In genomic region chr14:32856246-32856645, GRCm38 (mm10) we compare ENCODE assay signal across 8 mouse cellular contexts. TPM values are rescaled to one million over a fixed set of nuclear protein-coding genes. Genes with fewer than 3 reads are reported as not detected.
DNase-seq lines count a peak whose midpoint lies in the region; ATAC-seq and TF ChIP-seq lines count a peak whose summit lies in the region.

No protein-coding gene starts in this region.

- no peak for ATAC-seq in kidney, postnatal 0 days (replicated peaks; ENCODE audit: low FRiP score, low read depth)
- ATAC-seq in forebrain, embryonic 13.5 days = no peak
- ATAC-seq in neural tube, embryonic 14.5 days (ENCODE audit: low read depth) = no peak
- ATAC-seq in CD4-positive, CD25-positive, alpha-beta regulatory T cell, adult 4 months = no peak

- peak overlapping the region; percentile 71 for H3K4me2 ChIP-seq in kidney, postnatal 0 days (ENCODE audit: low read length)
- H3K4me2 ChIP-seq in forebrain, embryonic 13.5 days = peak overlapping the region; percentile 88
- peak overlapping the region; percentile 94 for H3K4me2 ChIP-seq in neural tube, embryonic 14.5 days (ENCODE audit: low read depth, low read length)

- H3K9ac ChIP-seq in kidney, postnatal 0 days (ENCODE audit: low read depth, low read length) = peak overlapping the region; percentile 76; the same call in 1 of the 2 replicates
- no peak overlapping the region; the same call in 1 of the 2 replicates for H3K9ac ChIP-seq in forebrain, embryonic 13.5 days
- peak overlapping the region; percentile 68; the same call in 1 of the 2 replicates for H3K9ac ChIP-seq in neural tube, embryonic 14.5 days (replicated peaks; ENCODE audit: low read depth, low read length)

- H3K9me3 ChIP-seq in kidney, postnatal 0 days (replicated peaks; ENCODE audit: low read length) = no peaks in the 10 kb centered on the region
- H3K9me3 ChIP-seq in forebrain, embryonic 13.5 days (replicated peaks) = no peaks in the 10 kb centered on the region
- H3K9me3 ChIP-seq in limb, embryonic 10.5 days (replicated peaks) = no peaks in the 10 kb centered on the region
- no peaks in the 10 kb centered on the region for H3K9me3 ChIP-seq in neural tube, embryonic 14.5 days (ENCODE audit: control insufficient read depth, low read length)

- no peaks in the 10 kb centered on the region for H3K4me1 ChIP-seq in kidney, postnatal 0 days (replicated peaks; ENCODE audit: insufficient read depth, low read length)
- H3K4me1 ChIP-seq in forebrain, embryonic 13.5 days = 0 out of 2 replicates have a peak, but pooled peaks cover 5% of the 10 kb centered on the region
- peaks cover 20% of the 10 kb centered on the region for H3K4me1 ChIP-seq in limb, embryonic 10.5 days
- H3K4me1 ChIP-seq in neural tube, embryonic 14.5 days (ENCODE audit: control insufficient read depth, insufficient read depth, low read length) = 0 out of 2 replicates have a peak, but pooled peaks cover 2% of the 10 kb centered on the region

- H3K4me3 ChIP-seq in kidney, postnatal 0 days (replicated peaks; ENCODE audit: low read depth, low read length) = peak overlapping the region; percentile 45; the same call in 1 of the 2 replicates
- H3K4me3 ChIP-seq in forebrain, embryonic 13.5 days = peak overlapping the region; percentile 52
- peak overlapping the region; percentile 63 for H3K4me3 ChIP-seq in limb, embryonic 10.5 days
- peak overlapping the region; percentile 46; the same call in 1 of the 2 replicates for H3K4me3 ChIP-seq in neural tube, embryonic 14.5 days (ENCODE audit: low read depth, low read length)

- no peak for DNase-seq in kidney, postnatal 0 days (ENCODE audit: low spot score)
- no peak for DNase-seq in kidney, postnatal 25 days
- no peak for DNase-seq in limb, embryonic 10.5 days (ENCODE audit: low spot score)
- DNase-seq in ovary, adult 18-20 months (ENCODE audit: low spot score) = no peak
- no peak for DNase-seq in thymus, adult 18-20 months

- TF ChIP-seq CTCF in kidney, postnatal 0 days (IDR thresholded peaks at IDR 0.05; ENCODE audit: low read depth) = no peak

- H3K36me3 ChIP-seq in kidney, postnatal 0 days (ENCODE audit: insufficient read depth, low read length) = no peaks in the 10 kb centered on the region
- no peaks in the 10 kb centered on the region for H3K36me3 ChIP-seq in forebrain, embryonic 13.5 days (ENCODE audit: poor library complexity, severe bottlenecking)
- no peaks in the 10 kb centered on the region for H3K36me3 ChIP-seq in limb, embryonic 10.5 days
- no peaks in the 10 kb centered on the region for H3K36me3 ChIP-seq in neural tube, embryonic 14.5 days (ENCODE audit: control insufficient read depth, insufficient read depth, low read length)

- WGBS in kidney, postnatal 0 days = 33% methylated on average over 5 of the region's 5 CpGs
- 41% methylated on average over 5 of the region's 5 CpGs for WGBS in forebrain, embryonic 13.5 days
- WGBS in limb, embryonic 10.5 days = 37% methylated on average over 5 of the region's 5 CpGs
- WGBS in neural tube, embryonic 14.5 days = 51% methylated on average over 5 of the region's 5 CpGs

- H3K27me3 ChIP-seq in kidney, postnatal 0 days (ENCODE audit: insufficient read depth, low read length) = 0 out of 2 replicates have a peak, but pooled peaks cover 7% of the 10 kb centered on the region
- peaks cover 17% of the 10 kb centered on the region for H3K27me3 ChIP-seq in forebrain, embryonic 13.5 days
- peaks cover 38% of the 10 kb centered on the region for H3K27me3 ChIP-seq in limb, embryonic 10.5 days (ENCODE audit: low read depth, poor library complexity, severe bottlenecking)
- H3K27me3 ChIP-seq in neural tube, embryonic 14.5 days (ENCODE audit: control insufficient read depth, insufficient read depth, low read length) = no peaks in the 10 kb centered on the region

- H3K27ac ChIP-seq in kidney, postnatal 0 days = peak overlapping the region; percentile 87; the same call in 1 of the 2 replicates
- H3K27ac ChIP-seq in forebrain, embryonic 13.5 days = no peak overlapping the region
- no peak overlapping the region for H3K27ac ChIP-seq in limb, embryonic 10.5 days
- H3K27ac ChIP-seq in neural tube, embryonic 14.5 days (ENCODE audit: low read depth, low read length) = no peak overlapping the region

RNA-seq across cellular contexts. Expression of gene Vstm4, which starts 0.3 kb away (rescaled TPM):
- 45.2 and 47.4 TPM in 2 replicates for polyA plus RNA-seq in kidney, postnatal 0 days (2015; fragmentation: Nextera tagmentation; extraction: Ambion mirVana)
- 3.7 and 4.2 TPM in 2 replicates for polyA plus RNA-seq in forebrain, embryonic 13.5 days (2015; fragmentation: Nextera tagmentation; extraction: Ambion mirVana)
- 1.1 and 1.4 TPM in 2 replicates for polyA plus RNA-seq in limb, embryonic 10.5 days (2016; fragmentation: Nextera tagmentation; extraction: Ambion mirVana)
- 5.2 and 13.6 TPM in 2 replicates for polyA plus RNA-seq in neural tube, embryonic 14.5 days (2014; fragmentation: Nextera tagmentation; extraction: Ambion mirVana)
- not detected for polyA plus RNA-seq in CD4-positive, CD25-positive, alpha-beta regulatory T cell, adult 4 months (2017; shearing (Covaris generic))

RNA-seq across cellular contexts. Expression of gene Fam170b, which starts 22.5 kb away (rescaled TPM):
- 0.04 and 0.09 TPM in 2 replicates for polyA plus RNA-seq in kidney, postnatal 0 days (2015; fragmentation: Nextera tagmentation; extraction: Ambion mirVana)
- not detected in 2 replicates for polyA plus RNA-seq in forebrain, embryonic 13.5 days (2015; fragmentation: Nextera tagmentation; extraction: Ambion mirVana)
- polyA plus RNA-seq in limb, embryonic 10.5 days (2016; fragmentation: Nextera tagmentation; extraction: Ambion mirVana) = 0.08 TPM in 1 of 2 replicates, not detected in the other
- not detected in 2 replicates for polyA plus RNA-seq in neural tube, embryonic 14.5 days (2014; fragmentation: Nextera tagmentation; extraction: Ambion mirVana)
- not detected for polyA plus RNA-seq in CD4-positive, CD25-positive, alpha-beta regulatory T cell, adult 4 months (2017; shearing (Covaris generic))
